Mouse (Mus musculus) adrenal gland, postnatal 0 days (tissue): ENCODE results near the gene Pcmtd2. TPM values are rescaled to one million over a fixed set of nuclear protein-coding genes. Genes with fewer than 3 reads are reported as not detected.

Source experiments
- polyA plus RNA-seq: library from polyadenylated mRNA; unstranded; fragments of >200 nt; fragmentation: Nextera tagmentation; extraction: Ambion mirVana; gene quantifications from 2 replicates; pipeline ENCODE4 v1.2.1, GENCODE M21; 2015

Gene Pcmtd2
- polyA plus RNA-seq = 29.2 and 43.9 TPM in 2 replicates

GRCm38 (mm10) chr2:181837372-181838292 is at the start of gene Pcmtd2:
Gene Pcmtd2 (plus strand): TSS chr2:181837854.

GRCm38 (mm10) chr2:181863791-181864535 is 26.3 kb downstream of the Pcmtd2 start, which contains the start of gene Polr3k:
Gene Polr3k (plus strand): TSS chr2:181864337.

Other genes starting within 250 kb of the Pcmtd2 start
- gene Prpf6, start 246.0 kb upstream of the Pcmtd2 start, polyA plus RNA-seq = 29.2 and 43.1 TPM in 2 replicates
- 29.7 and 35.5 TPM in 2 replicates for gene Zfp512b, start 245.1 kb upstream of the Pcmtd2 start, polyA plus RNA-seq
- 21.4 and 21.8 TPM in 2 replicates for gene Samd10, start 238.6 kb upstream of the Pcmtd2 start, polyA plus RNA-seq
- 0.37 TPM in 1 of 2 replicates, not detected in the other for gene Gm29797, start 180.8 kb upstream of the Pcmtd2 start, polyA plus RNA-seq
- 18.4 and 38.6 TPM in 2 replicates for gene Sox18, start 166.2 kb upstream of the Pcmtd2 start, polyA plus RNA-seq
- 15.1 and 18.1 TPM in 2 replicates for gene Tcea2, start 157.5 kb upstream of the Pcmtd2 start, polyA plus RNA-seq
- 23.9 and 30.7 TPM in 2 replicates for gene Rgs19, start 143.9 kb upstream of the Pcmtd2 start, polyA plus RNA-seq
- gene Lkaaear1, start 139.4 kb upstream of the Pcmtd2 start, polyA plus RNA-seq = not detected in 2 replicates
- 3.3 and 9.9 TPM in 2 replicates for gene Oprl1, start 122.8 kb upstream of the Pcmtd2 start, polyA plus RNA-seq
- 3.6 and 4.9 TPM in 2 replicates for gene Myt1, start 74.5 kb upstream of the Pcmtd2 start, polyA plus RNA-seq
- gene Polr3k, start 26.5 kb downstream of the Pcmtd2 start, polyA plus RNA-seq = 46.9 and 51.9 TPM in 2 replicates
- not detected in 2 replicates for gene Gm14496, start 153.3 kb downstream of the Pcmtd2 start, polyA plus RNA-seq